Mouse (Mus musculus) limb, embryonic 10.5 days (tissue): Measurements from ENCODE around the gene Sgk1. TPM values are rescaled to one million over a fixed set of nuclear protein-coding genes. Genes with fewer than 3 reads are reported as not detected.
A peak's percentile ranks its signal among the peaks of the same experiment; 100 is the strongest.
"Not testable (repeated sequence)": the region's sequence is repeated elsewhere in the genome, so short reads cannot be mapped to it uniquely, and the experiment has no call there.

ENCODE experiments used
- DNase-seq: peaks from one replicate; pipeline ENCODE4 v3.0.0-alpha.2; 2017; ENCODE audit warnings: low spot score
- H3K27ac ChIP-seq: fragments of 300-500 bp; sonication (generic); 2 replicates; pipeline ENCODE4 v1.5.1; 2016; ENCODE audit warnings: mild to moderate bottlenecking
- H3K27me3 ChIP-seq: fragments of 300-500 bp; sonication (generic); 2 replicates; pipeline ENCODE4 v1.6.1; 2016; ENCODE audit warnings: low read depth, mild to moderate bottlenecking; ENCODE audit not compliant: poor library complexity, severe bottlenecking
- H3K36me3 ChIP-seq: fragments of 300-500 bp; sonication (generic); 2 replicates; pipeline ENCODE4 v1.6.1; 2016; ENCODE audit warnings: mild to moderate bottlenecking, moderate library complexity
- H3K4me1 ChIP-seq: fragments of 300-500 bp; sonication (generic); 2 replicates; pipeline ENCODE4 v1.6.1; 2016
- H3K4me3 ChIP-seq: fragments of 300-500 bp; sonication (generic); 2 replicates; pipeline ENCODE4 v1.5.1; 2016; ENCODE audit warnings: mild to moderate bottlenecking, moderate library complexity
- H3K9me3 ChIP-seq: fragments of 300-500 bp; sonication (generic); replicated peaks from 2 replicates; pipeline ENCODE4 v1.6.1; 2016; ENCODE audit warnings: mild to moderate bottlenecking
- WGBS: fragments of 180-500 bp; shearing (Covaris S2); methylation state at CpG from one replicate; pipeline ENCODE4 v1.1.7; 2016; 5-methylcytosine and 5-hydroxymethylcytosine counted together
- polyA plus RNA-seq: library from polyadenylated mRNA; unstranded; fragments of >200 nt; fragmentation: Nextera tagmentation; extraction: Ambion mirVana; gene quantifications from 2 replicates; pipeline ENCODE4 v1.2.1, GENCODE M21; 2016

Sgk1 gene
- polyA plus RNA-seq, 1 experiment from 2014 or later, result 13.0 TPM

DNA sequence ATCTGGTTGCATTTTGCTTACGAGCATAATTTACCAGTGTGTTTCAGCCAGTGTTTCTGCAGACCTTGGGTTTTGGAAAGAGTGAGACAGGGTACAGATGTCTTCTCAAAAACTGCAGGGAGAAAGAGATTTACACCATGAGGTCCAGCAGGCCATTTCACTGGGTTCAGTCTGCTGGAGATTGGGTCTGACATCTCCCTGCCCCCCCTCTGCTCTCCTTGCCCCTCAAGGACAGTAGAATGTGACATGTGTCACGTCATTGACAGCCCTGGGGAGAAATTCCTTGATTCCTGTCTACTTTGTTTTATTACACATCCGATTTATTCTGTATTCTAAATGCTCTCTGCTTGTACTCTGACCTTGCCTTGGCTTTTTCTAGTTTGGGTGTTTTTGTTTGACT is 2.5 kb downstream of the Sgk1 start:
- no peaks in the 10 kb centered on the region for H3K9me3 ChIP-seq
- peaks cover 45% of the 10 kb centered on the region for H3K4me1 ChIP-seq
- H3K27me3 ChIP-seq, result no peaks in the 10 kb centered on the region
- no peaks in the 10 kb centered on the region for H3K36me3 ChIP-seq
- H3K27ac ChIP-seq, result 0 out of 2 replicates have a peak overlapping the region, but pooled peaks have one; percentile 48
- 46% methylated on average over 3 of the region's 3 CpGs for WGBS
- no peak overlapping the region for H3K4me3 ChIP-seq
- no peak for DNase-seq

DNA sequence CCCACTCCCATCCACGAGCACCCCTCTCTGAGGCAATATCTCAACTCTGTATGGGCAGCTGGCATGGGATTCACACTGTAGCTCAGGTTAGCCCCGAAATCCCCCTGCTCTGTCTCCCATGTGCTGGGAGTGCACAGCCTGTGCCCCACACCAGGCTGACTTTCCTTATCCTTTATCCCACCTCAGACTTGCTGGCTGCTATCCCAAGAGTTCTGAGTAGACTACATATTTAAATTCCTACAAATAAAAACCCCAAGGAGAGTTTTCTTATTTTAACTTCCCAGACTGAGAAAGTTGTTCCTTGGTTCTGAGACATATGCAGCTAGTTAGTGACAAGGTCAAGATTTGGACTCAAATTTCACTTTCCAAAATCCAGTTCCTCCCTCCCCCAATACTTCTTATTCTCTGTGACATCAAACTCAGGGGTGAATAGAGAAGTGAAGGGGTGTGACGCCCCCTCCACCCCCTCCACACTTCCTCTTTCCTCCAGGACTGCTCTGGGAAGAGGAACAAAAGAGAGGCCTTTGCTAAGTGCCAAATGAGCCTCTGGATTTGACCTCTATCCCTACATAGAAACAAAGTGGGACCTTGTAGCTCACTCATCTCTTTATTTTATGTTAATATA is 7.3 kb downstream of the Sgk1 start:
- Histone ChIP-seq H3K27ac (peak overlapping the region; percentile 68; the same call in 1 of the 2 replicates), H3K36me3 (no peaks in the 10 kb centered on the region), H3K4me3 (no peak overlapping the region), H3K4me1 (peaks cover 18% of the 10 kb centered on the region), H3K27me3 (no peaks in the 10 kb centered on the region), H3K9me3 (no peaks in the 10 kb centered on the region)
- WGBS, result 74% methylated on average over 3 of the region's 3 CpGs
- DNase-seq, result no peak

DNA sequence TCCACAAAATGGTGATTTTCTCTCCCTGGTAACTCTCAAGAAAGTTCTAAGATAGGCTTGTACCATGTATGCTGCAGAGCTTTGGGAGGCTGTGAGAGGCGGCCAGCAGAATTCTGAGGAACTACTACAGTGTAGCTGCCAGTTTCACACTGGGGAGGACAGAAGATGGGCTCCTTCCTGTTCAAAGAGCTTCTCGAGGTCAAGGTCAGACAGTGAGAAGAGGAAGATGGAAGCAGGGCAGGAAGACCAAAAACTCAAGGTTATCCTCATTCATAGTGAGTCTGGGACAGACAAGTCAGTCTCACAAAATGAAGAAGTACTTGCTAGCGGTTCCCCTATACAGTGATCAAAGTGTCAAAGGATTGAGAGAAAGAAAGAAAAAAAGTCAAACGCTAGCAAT is 8.3 kb downstream of the Sgk1 start:
- H3K4me3 ChIP-seq, result no peak overlapping the region
- H3K4me1 ChIP-seq, result peaks cover 11% of the 10 kb centered on the region; the same call in 1 of the 2 replicates
- no peak for DNase-seq
- no peaks in the 10 kb centered on the region for H3K9me3 ChIP-seq
- H3K27me3 ChIP-seq, result no peaks in the 10 kb centered on the region
- peak overlapping the region; percentile 42; the same call in 1 of the 2 replicates for H3K27ac ChIP-seq
- 92% methylated on average over 4 of the region's 4 CpGs for WGBS
- H3K36me3 ChIP-seq, result no peaks in the 10 kb centered on the region

DNA sequence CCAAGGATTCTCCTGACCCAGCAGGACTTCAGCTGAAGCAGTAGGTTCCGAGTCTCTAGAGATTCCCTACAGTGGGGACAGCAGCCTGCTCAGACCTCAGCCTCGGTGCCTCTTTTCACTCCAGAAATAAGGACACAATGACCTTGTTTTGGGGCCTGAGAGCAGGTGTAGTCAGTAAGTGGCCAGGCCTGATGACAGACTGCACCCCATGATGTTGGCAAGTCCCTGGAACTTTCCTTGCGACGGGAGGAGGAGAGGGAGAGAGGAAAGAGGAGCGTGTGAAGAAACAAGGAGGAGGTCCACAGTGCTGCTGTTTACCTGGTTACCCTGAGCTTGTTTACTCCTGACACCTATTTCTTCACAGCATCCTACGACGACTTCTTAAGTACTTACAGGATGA is 9.5 kb downstream of the Sgk1 start:
- Histone ChIP-seq H3K4me3 (no peak overlapping the region), H3K4me1 (peaks cover 11% of the 10 kb centered on the region; the same call in 1 of the 2 replicates), H3K36me3 (no peaks in the 10 kb centered on the region), H3K27ac (no peak overlapping the region), H3K9me3 (no peaks in the 10 kb centered on the region), H3K27me3 (no peaks in the 10 kb centered on the region)
- DNase-seq, result no peak
- WGBS, result 61% methylated on average over 7 of the region's 7 CpGs

DNA sequence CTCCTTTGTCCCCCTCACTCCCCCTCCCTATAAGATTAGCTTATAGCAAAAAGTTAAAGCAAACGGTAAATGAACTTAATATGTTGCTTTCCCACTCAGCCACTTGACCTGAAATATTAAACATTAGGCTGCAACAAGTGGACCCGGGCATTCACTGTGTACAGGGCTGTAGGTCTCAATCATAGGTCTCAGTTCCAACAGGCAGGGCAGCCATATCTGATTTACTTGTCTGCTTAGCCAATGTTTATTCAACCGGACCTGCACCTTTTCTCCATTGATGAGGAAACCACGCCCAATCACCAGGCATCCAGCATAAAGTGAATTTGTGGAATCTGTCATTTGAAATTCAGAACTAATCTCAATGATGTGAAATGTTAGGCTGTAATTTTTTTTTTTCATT is 10.1 kb downstream of the Sgk1 start:
- no peaks in the 10 kb centered on the region for H3K9me3 ChIP-seq
- peaks cover 11% of the 10 kb centered on the region; the same call in 1 of the 2 replicates for H3K4me1 ChIP-seq
- no peak for DNase-seq
- WGBS, result 92% methylated on average over 4 of the region's 4 CpGs
- H3K27ac ChIP-seq, result no peak overlapping the region
- no peaks in the 10 kb centered on the region for H3K27me3 ChIP-seq
- no peak overlapping the region for H3K4me3 ChIP-seq
- no peaks in the 10 kb centered on the region for H3K36me3 ChIP-seq

DNA sequence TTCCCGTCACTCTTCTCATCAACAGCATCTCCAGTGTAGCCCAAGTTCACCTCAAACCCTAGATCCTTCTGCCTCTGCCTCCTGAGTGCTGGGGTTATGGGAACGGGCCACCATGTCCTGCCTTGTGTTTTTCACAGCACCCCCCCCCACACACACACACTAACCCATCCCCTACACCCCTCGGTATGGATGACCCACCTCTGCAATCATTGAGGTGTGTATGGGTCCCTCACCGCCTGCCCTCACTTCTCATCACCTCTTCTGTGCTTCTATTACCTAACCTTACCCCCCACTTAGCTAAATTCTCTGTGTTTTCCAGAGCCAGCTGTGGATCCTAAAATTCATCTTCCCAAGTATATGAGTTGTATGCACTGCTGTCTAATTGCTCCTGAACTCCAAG is 16.4 kb downstream of the Sgk1 start:
- no peak for DNase-seq
- WGBS, result 90% methylated on average over 4 of the region's 4 CpGs
- Histone ChIP-seq H3K4me3 (no peak overlapping the region), H3K27ac (no peak overlapping the region), H3K4me1 (no peaks in the 10 kb centered on the region), H3K36me3 (no peaks in the 10 kb centered on the region), H3K27me3 (no peaks in the 10 kb centered on the region), H3K9me3 (no peaks in the 10 kb centered on the region)

DNA sequence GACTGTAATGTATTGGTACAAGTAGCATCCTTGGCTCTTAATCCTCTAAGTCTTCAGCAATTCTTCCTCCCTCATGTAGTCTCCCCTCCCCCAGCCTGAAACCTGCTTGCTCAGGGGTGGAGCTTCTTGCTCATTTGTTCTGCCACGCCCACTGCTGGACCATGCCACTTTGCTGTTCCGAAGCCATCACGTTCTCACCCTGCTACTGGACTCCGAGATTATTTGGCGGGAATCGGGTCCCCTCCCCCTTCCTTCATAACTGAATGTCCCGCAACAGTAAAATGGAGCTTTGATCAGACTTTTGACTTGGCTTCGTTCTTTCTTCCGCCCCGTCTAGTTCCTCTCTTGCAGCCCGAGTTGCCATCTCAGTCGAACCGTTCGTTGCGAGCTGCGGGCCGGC is 16.9 kb downstream of the Sgk1 start:
- 94% methylated on average over 17 of the region's 17 CpGs for WGBS

DNA sequence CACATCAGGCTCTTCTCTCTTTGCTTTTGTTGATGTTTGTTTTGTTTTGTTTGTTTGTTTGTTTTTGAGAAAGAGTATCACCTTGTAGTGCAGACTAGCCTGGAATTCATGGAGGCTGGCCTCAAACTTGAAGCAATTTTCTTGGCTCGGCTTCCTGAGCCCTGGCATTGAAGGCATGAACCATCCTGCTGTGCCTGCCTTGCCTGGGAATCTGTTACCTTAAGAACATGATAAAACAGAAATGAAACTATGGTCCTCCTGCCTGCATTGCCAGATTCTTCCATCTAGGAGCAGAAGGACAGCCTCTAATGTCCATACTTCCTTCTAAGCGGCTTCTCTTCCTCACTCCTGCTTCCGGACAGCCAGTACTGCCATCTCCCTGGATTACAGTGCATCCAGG is 17.4 kb downstream of the Sgk1 start:
- no peaks in the 10 kb centered on the region for H3K36me3 ChIP-seq
- H3K9me3 ChIP-seq, result no peaks in the 10 kb centered on the region
- 91% methylated on average over 3 of the region's 3 CpGs for WGBS
- no peak overlapping the region for H3K27ac ChIP-seq
- H3K4me1 ChIP-seq, result no peaks in the 10 kb centered on the region
- DNase-seq, result no peak
- no peak overlapping the region for H3K4me3 ChIP-seq
- H3K27me3 ChIP-seq, result no peaks in the 10 kb centered on the region

More for the DNA sequence above, 16.9 kb downstream of the Sgk1 start:
- not testable (repeated sequence) for H3K27ac ChIP-seq, DNase-seq, H3K27me3 ChIP-seq, H3K4me3 ChIP-seq, H3K4me1 ChIP-seq, H3K9me3 ChIP-seq, H3K36me3 ChIP-seq

DNA sequence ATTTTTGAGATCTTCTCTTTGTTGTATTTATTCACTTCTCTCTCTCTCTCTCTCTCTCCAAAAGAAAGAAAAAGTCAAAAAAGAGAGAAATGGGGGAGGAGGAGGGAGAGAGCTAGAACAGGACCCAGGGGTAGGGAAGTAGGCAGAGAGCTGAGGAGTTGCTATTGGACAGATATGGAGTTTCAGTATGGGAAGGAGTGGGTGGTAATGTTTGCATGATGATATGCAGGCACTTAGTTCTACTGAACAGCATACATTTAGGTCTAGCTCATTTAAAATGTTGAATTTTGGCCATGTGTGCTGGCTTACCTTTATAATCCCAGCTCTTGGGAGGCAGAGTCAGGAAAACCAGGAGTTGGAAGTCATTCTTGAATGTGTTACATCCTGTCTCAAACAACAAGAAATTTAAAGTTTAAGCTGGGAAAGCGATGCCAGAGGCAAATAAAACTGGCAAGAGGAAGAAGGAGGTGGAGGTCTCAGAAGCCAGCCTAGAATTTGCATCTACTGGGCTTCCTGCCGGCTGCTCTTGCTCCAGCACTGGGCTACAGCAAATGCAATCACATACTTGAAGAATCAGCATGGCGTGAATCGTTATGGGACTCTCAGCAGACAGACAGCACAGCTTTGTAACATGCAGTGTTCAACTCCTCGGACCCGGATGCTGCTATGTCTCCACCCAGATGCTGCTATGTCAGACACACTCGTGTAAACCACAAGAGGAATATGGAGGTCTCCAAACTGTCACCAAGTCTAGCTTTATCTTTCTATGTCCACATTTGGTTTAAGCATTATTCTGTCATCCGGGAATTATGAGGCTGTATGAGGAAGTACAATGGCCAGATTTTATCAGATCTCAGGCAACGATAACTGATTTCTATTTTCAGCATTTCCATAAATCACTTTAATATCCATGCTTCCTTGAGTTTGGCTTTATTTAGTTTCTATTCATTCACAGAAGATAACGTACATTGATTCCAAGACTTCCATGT is 20.5 kb downstream of the Sgk1 start:
- H3K9me3 ChIP-seq, result no peaks in the 10 kb centered on the region
- no peak for DNase-seq
- no peaks in the 10 kb centered on the region for H3K27me3 ChIP-seq
- H3K4me3 ChIP-seq, result no peak overlapping the region
- WGBS, result 92% methylated on average over 10 of the region's 10 CpGs
- H3K4me1 ChIP-seq, result peaks cover 4% of the 10 kb centered on the region; the same call in 1 of the 2 replicates
- no peak overlapping the region for H3K27ac ChIP-seq
- H3K36me3 ChIP-seq, result no peaks in the 10 kb centered on the region

DNA sequence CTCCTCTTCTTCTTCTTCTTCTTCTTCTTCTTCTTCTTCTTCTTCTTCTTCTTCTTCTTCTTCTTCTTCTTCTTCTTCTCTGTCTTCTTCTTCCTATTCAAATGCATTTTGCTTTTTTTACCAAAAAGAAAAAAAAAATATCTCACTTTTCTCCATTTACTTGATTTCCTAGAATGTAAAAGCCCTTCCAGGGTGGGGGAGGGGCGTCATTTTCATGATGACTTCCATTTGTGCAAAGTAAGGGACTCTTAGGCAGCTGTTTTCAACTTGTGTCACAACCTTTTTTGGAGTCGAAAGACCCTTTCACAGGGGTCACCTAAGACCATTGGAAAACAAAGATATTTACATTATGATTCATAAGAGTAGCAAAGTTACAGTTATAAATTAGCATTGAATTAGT is 22.2 kb downstream of the Sgk1 start:
- Histone ChIP-seq H3K36me3 (no peaks in the 10 kb centered on the region), H3K9me3 (no peaks in the 10 kb centered on the region), H3K27me3 (no peaks in the 10 kb centered on the region), H3K4me3 (no peak overlapping the region), H3K4me1 (peaks cover 4% of the 10 kb centered on the region; the same call in 1 of the 2 replicates), H3K27ac (no peak overlapping the region)
- no peak for DNase-seq
- WGBS, result 81% methylated on average over 2 of the region's 2 CpGs

DNA sequence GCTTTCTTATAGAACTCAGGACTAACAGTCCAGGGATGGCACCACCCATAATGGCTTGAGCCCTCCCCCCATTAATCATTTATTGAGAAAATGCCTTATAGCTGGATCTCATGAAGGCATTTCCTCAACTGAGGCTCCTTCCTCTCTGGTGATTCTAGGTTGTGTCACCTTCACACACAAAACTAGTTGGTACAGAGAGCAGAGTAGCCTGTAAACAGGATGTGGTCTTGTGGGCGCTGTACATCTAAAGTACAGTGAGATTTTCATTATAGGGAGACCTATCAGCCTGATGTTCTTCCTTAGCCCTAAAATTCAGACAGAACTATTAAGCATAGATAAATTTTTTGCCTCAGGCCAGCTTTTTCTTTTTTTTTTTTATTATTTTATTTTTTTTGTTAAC is 23.6 kb downstream of the Sgk1 start:
- Histone ChIP-seq H3K9me3 (no peaks in the 10 kb centered on the region), H3K27ac (no peak overlapping the region), H3K4me1 (peaks cover 4% of the 10 kb centered on the region; the same call in 1 of the 2 replicates), H3K27me3 (no peaks in the 10 kb centered on the region), H3K36me3 (no peaks in the 10 kb centered on the region), H3K4me3 (no peak overlapping the region)
- DNase-seq, result no peak
- 97% methylated on average over 1 of the region's 1 CpGs for WGBS

DNA sequence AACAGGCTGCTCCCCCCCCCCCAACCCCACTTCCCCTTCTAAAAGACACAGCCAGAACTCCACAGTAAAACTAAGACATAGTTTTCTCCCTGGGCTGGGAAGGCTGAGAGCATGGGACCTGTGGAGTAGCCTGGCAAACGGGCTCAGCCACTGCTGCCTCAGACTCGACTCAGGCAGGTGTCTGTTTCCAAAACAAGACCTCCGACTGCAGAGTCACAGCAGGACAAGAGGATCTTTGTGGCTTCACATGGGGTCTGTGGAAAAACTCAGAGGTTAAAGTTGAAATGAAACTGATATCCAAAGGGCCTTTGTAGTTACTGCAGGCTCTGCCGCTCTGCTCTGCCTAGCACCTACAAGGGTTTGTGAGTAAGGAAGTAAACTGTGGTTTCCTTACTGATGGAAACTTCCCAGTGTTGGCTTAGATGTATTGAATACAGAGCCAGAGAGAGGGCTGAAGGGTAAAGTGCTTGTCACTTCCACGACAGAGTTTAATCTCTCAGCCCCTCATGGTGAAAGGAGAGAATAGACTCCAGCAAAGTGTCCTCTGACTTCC is 25.0 kb downstream of the Sgk1 start:
- no peaks in the 10 kb centered on the region for H3K36me3 ChIP-seq
- peaks cover 4% of the 10 kb centered on the region; the same call in 1 of the 2 replicates for H3K4me1 ChIP-seq
- H3K27ac ChIP-seq, result no peak overlapping the region
- 48% methylated on average over 5 of the region's 5 CpGs for WGBS
- DNase-seq, result no peak
- no peak overlapping the region for H3K4me3 ChIP-seq
- no peaks in the 10 kb centered on the region for H3K9me3 ChIP-seq
- no peaks in the 10 kb centered on the region for H3K27me3 ChIP-seq

DNA sequence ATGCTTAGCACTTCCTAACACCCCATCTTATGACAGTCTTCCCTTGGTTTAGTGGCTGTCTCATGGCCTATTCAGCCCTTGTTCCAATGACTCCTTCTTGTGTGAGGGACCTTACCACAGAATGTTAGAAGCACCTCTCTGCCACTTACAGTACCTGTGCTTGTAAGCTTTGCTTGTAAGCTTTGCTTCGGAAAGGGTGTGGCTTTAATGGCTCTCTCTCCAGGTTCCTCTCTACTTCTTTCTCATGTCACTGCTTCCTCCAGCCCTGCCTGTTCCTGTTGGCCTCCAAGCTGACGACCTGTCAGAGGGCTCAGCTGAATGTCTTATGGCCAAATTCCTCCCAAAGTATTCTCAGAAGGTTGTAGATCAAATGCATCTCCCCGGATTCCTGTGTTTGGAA is 25.8 kb downstream of the Sgk1 start:
- Histone ChIP-seq H3K4me1 (peaks cover 4% of the 10 kb centered on the region; the same call in 1 of the 2 replicates), H3K9me3 (no peaks in the 10 kb centered on the region), H3K27ac (no peak overlapping the region), H3K36me3 (no peaks in the 10 kb centered on the region), H3K27me3 (no peaks in the 10 kb centered on the region), H3K4me3 (no peak overlapping the region)
- no peak for DNase-seq
- WGBS, result 63% methylated on average over 3 of the region's 3 CpGs
